Comparison of ENCODE assay signal across 11 mouse cellular contexts in the genomic region with DNA sequence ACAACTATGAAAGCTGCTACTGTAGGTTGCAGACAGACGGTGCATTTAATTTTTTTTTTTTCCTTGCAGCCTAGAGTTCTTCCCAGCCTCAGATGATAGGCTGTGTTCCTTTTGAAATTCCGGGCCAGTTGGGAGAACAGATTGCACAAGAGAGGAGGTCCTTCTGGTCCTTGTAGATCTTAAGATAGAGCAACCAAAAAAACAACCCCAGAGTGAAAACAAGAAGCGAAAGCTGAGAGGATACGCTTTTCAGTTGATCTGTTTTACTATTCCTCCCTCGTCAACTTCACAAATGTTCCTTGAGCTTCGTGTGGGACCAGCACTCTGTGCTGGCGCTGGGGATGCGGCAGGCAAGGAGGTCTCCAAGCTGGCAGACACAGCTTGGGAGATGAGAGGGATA. TPM values are rescaled to one million over a fixed set of nuclear protein-coding genes. Genes with fewer than 3 reads are reported as not detected.
DNase-seq lines count a peak whose midpoint lies in the region; TF ChIP-seq lines count a peak whose summit lies in the region.
"Had no signal": no experiment of that assay in that cellular context is flagged by ENCODE, and none has a peak within 500 bp of the region (broad histone marks: within the 10 kb centered on the region; RNA-seq: fewer than 3 reads in every experiment).

No protein-coding gene starts in this region.

- WGBS in thymus, adult 2 months = 76% methylated on average over 8 of the region's 8 CpGs

- H3K4me1 ChIP-seq in thymus, adult 2 months (replicated peaks; ENCODE audit: control insufficient read depth, insufficient read depth, low read length) = no peaks in the 10 kb centered on the region
- H3K4me1 ChIP-seq: embryonic facial prominence, embryonic 12.5 days; limb, embryonic 15.5 days; midbrain, embryonic 12.5 days had no signal

- H3K27me3 ChIP-seq in thymus, adult 2 months (ENCODE audit: control insufficient read depth, insufficient read depth, low read length) = no peaks in the 10 kb centered on the region
- H3K27me3 ChIP-seq: embryonic facial prominence, embryonic 12.5 days; limb, embryonic 15.5 days; midbrain, embryonic 12.5 days had no signal

- TF ChIP-seq CTCF in thymus, adult 2 months (IDR thresholded peaks at IDR 0.05; ENCODE audit: borderline replicate concordance, control insufficient read depth, extremely low read depth, insufficient read depth, low read length, poor library complexity) = no peak

- DNase-seq in left cerebral cortex, adult 11 months (ENCODE audit: low spot score) = peak; percentile 45
- DNase-seq in left cerebral cortex, postnatal 4 days = no peak
- DNase-seq in cerebellum, adult 9-10 months = peak; percentile 74
- DNase-seq in layer of hippocampus, adult 8-10 months (ENCODE audit: low spot score in 2 of 2) = peak; percentile 76 to 77
- DNase-seq in right cerebral cortex, postnatal 36 days (ENCODE audit: low spot score in 2 of 2) = peak; percentile 49 to 75
- no peak for DNase-seq in adrenal gland, postnatal 36 days
- no peak for DNase-seq in kidney, postnatal 4 days
- no peak for DNase-seq in thymus, adult 2 months

- TF ChIP-seq POLR2A in thymus, adult 2 months (IDR thresholded peaks at IDR 0.05; ENCODE audit: control insufficient read depth, extremely low read depth, insufficient read depth, low read length, poor library complexity) = no peak

- no peak overlapping the region for H3K27ac ChIP-seq in thymus, adult 2 months (ENCODE audit: control insufficient read depth, insufficient read depth, low read length)
- H3K27ac ChIP-seq: embryonic facial prominence, embryonic 12.5 days; limb, embryonic 15.5 days; midbrain, embryonic 12.5 days had no signal

- no peak overlapping the region for H3K4me3 ChIP-seq in thymus, adult 2 months (ENCODE audit: control insufficient read depth, insufficient read depth, low read length)
- H3K4me3 ChIP-seq: embryonic facial prominence, embryonic 12.5 days; limb, embryonic 15.5 days; midbrain, embryonic 12.5 days had no signal

- H3K36me3 ChIP-seq in thymus, adult 2 months (ENCODE audit: control insufficient read depth, insufficient read depth, low read length) = no peaks in the 10 kb centered on the region
- H3K36me3 ChIP-seq: embryonic facial prominence, embryonic 12.5 days; limb, embryonic 15.5 days; midbrain, embryonic 12.5 days had no signal

- intact Hi-C loops in left cerebral cortex, postnatal 4 days (cut with DNase I) = loop anchor here (10.0 kb wide), 1 partner anchor 87 kb away; the partner anchor contains the start of gene Lmln

RNA-seq across cellular contexts. Expression of gene Osbpl11, which starts 33.3 kb away (rescaled TPM):
- total RNA-seq in left cerebral cortex, postnatal 4 days (2021) = 10 to 100 TPM; 26.8 to 27.4 TPM
- total RNA-seq in layer of hippocampus, adult 8-10 months (2022) = 10 to 100 TPM; 18.9 to 23.1 (median 21.8) TPM
- 10 to 100 TPM; 42.6 to 44.9 TPM for total RNA-seq in adrenal gland, postnatal 36 days (2021)
- polyA plus RNA-seq in thymus, adult 2 months (2012; rRNA removed) = 26.5 and 28.8 TPM in 2 replicates

Comparison
In these comparisons a context has a peak if more than half of its experiments do, and no peak if none do; other contexts are left out.
1. DNase-seq: peak in left cerebral cortex, adult 11 months (single experiment), cerebellum, adult 9-10 months (single experiment), layer of hippocampus, adult 8-10 months (2 of 2) and right cerebral cortex, postnatal 36 days (2 of 2); none in left cerebral cortex, postnatal 4 days (single experiment), adrenal gland, postnatal 36 days (0 of 2), kidney, postnatal 4 days (0 of 2) and thymus, adult 2 months (single experiment).